Mouse (Mus musculus): ENCODE measurements around the gene Dcaf4.

DNA sequence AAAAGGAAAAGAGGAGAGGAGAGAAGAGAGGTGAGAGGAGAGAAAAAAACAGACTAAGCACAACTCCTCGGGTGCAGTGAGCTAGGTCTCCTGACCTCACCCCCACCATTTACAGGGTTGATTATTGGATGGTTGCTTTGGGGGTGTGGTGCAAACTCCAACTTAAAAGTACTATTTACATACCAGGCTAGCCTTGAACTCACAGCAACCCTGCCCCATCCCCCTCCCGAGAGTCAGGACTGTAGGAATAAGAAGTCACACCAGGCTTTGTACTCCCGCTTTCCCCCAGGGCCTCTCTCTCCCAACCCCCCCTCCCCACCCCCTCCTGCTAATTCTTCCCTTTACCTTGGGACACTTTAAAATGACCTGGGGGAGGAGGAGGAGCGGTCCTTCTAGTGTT, 23.9 kb upstream of the Dcaf4 start:
- TF ChIP-seq CTCF (IDR thresholded peaks at IDR 0.05; ENCODE audit: low read depth, low read length) (no peak), POLR2A (IDR thresholded peaks at IDR 0.05; ENCODE audit: extremely low read depth, insufficient read depth, low read length) (no peak)

Data from liver, adult 2 months (tissue).